Mouse (Mus musculus) cerebellum, adult 11 months (tissue): ENCODE data around the gene Trmt112.

Experiments used
- DNase-seq: peaks from one replicate; pipeline ENCODE4 v3.0.0; 2022

Gene Trmt112

GRCm38 (mm10) chr19:6950613-6951153 lies 41.2 kb downstream of the Trmt112 start:
- peak; percentile 56 for DNase-seq

DNA sequence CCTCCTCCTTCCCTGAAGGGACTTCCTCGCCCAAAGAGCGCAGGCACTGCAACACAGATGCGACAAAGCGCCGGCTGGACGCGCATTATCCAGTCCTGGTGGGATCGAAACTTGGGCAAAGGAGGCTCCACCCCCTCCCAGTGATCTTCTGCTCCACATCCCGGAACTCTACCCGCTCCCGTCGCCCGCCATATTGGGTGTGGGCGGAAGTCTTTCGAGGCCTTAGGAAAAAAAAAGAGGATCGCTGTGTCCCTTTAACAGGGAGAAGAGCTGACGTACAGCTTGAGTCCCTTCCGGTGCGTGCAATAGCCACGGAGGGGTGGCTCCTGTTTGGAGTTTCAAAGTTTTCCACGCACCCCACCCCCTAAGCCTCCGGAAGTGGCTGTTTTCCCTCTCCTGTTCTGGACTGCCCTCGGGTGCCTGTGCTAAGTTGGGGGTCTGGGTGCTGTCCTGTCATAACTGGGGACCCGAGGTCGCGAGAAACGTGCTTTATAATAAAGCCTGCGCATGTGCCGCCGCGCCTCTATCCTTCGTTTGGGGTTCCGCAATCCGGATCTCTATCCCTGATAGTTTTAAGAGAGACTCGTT lies 42.0 kb downstream of the Trmt112 start:
- peak; percentile 88 for DNase-seq

DNA sequence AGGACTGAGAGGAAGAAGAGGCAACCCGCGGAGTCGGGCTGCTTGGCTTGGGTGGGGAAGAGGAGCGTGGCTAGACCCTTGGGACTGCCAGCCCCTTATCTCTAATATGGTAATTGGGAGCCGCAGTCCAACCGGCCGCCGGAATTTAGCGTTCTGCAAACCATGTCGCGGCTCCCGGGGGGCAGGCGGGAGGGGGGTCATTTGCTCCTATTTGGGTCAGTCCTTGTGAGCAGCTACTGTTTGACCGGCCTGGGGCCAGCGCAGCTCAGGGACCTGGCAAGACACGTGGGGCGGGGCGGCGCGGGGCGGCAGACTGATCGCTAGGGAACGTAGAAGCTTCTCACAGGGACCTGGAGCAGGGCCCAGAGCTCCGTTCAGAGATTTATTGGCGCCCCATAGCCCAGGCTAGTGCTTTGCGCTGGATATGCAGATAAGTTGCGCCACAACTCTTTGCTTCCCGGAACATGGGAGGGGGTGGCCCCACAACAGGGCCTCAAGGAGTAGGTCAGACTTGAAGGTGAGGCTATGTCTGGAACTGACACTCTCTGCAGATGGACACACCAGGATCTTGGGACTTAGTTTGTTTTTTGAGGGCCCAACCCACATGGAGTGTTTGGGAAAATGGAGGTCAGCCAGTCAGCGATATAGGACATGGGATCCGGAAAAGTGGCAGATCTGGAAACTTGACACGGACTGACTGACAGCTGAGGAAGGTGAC lies 42.7 kb downstream of the Trmt112 start:
- DNase-seq: peak; percentile 79

- DNase-seq: no peak
Observed at GRCm38 (mm10) chr19:6952712-6953037, 43.2 kb downstream of the Trmt112 start.

DNA sequence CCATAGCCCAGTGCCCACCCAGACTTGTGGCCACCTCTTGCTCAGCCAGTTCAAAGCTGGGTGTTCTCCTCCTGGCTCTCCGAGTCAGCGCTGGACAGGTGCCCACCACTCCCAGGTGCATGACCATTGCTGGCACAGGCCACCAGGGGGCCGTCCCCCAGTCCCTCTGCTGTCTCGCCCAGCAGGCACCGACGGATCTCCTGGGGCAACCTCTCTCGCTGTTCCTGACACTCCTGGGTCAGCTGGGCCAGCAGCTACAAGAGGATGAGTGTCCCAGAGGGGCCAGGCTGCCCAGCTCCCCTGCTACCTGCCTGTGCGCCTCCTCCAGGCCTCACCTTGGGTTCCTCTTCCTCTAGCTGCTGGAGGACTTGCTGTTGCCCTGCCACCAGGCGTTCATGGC lies 44.5 kb downstream of the Trmt112 start:
- DNase-seq: peak; percentile 60

DNA sequence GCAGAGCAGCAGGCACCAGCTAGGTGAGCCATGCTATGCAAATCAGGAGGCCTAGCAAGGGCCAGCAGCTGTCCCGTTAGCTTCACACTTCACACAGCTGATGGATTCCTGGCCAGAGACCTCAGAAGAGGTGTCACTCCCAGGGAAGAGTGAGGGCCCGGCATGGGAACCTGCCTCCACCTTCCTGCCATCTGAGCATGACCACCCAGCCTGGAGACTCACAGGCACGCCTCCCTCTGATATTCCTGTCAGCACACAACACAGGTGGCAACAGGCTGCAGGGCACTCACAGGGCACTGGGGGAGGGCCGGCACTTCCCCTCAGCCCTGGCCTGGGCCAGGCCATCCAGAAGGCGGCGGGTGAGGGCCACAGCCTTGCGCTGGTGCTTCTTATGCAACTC lies 45.9 kb downstream of the Trmt112 start:
- peak; percentile 23 for DNase-seq

GRCm38 (mm10) chr19:6956461-6956860 lies 47.0 kb downstream of the Trmt112 start:
- DNase-seq: no peak
